Mouse (Mus musculus) lung, adult 2 months (tissue): ENCODE measurements around the gene Ptma.

Experiments used
- CTCF ChIP-seq: fragments of 200-500 bp; IDR thresholded peaks from 2 replicates; pipeline ENCODE4 v1.5.1; 2011; ENCODE audit warnings: mild to moderate bottlenecking, low read length, control low read depth; ENCODE audit not compliant: insufficient read depth
- POLR2A ChIP-seq: fragments of 200-500 bp; IDR thresholded peaks from 2 replicates; pipeline ENCODE4 v1.6.1; 2011; ENCODE audit warnings: low read depth, mild to moderate bottlenecking, control low read depth, low read length, borderline replicate concordance; ENCODE audit errors: extremely low read depth

DNA sequence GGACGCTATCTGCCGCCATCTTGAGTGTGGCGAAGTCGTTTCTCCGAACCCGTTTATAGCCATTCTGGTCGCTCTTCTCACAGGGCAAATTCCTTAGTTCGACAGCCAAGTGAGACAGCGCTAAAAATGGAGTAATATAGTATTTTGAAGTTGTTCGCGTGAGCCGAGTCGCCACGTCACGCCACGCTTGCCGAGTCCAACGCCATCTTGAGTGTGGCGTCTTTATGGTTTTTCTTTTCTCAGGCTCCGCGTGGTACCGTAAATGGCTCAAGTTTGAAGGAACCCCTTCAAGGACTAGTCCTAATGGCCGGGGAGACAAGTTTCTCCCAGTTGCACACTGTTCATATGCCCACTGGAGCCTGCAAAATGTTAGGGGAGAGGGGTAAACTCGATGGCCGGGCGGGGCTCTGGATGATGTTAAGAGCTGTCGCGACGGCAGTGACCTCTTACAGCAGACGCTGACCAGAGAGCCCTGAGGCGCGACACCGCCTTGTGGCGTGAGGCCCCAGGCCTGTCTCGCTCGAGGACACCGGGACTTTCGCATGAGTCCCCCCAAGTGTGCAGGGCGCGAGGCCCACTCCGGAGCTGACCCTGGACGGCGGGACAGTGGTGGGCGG is 919 bp upstream of the Ptma start:
- TF ChIP-seq POLR2A (no peak), CTCF (no peak)
